Mouse (Mus musculus) liver, postnatal 0 days (tissue): ENCODE measurements at regions not wholly inside any gene's neighbourhood (a gene's known extent, or its start where the extent isn't known, plus 50 kb on each side); places are given as distances from the start of the nearest gene placed in this dataset.

Experiments
- CTCF ChIP-seq: sonication (generic); IDR thresholded peaks from 2 replicates; pipeline ENCODE4 v1.5.1; 2016; ENCODE audit warnings: antibody characterized with exemption, low read depth
- EP300 ChIP-seq: IDR thresholded peaks from 2 replicates; pipeline ENCODE4 v1.6.1; 2016; ENCODE audit warnings: antibody characterized with exemption, low read depth, mild to moderate bottlenecking

- TF ChIP-seq CTCF (no peak), EP300 (no peak)
These were observed 87.9 kb upstream of the Nsun2 start for GRCm38 (mm10) chr13:69445611-69446010.
